Mouse (Mus musculus) cerebellum, adult 11-12 months (tissue): Measurements from ENCODE around the gene Mdm2.

Source experiments
- DNase-seq: peaks from one replicate; pipeline ENCODE4 v3.0.0; 2022

Gene Mdm2

GRCm38 (mm10) chr10:117680868-117681513 lies 29.6 kb downstream of the Mdm2 start:
- DNase-seq: no peak

- DNase-seq: no peak
Measured at GRCm38 (mm10) chr10:117679963-117680473, 30.5 kb downstream of the Mdm2 start.

GRCm38 (mm10) chr10:117679029-117679686 lies 31.4 kb downstream of the Mdm2 start:
- no peak for DNase-seq

- no peak for DNase-seq
Measured at GRCm38 (mm10) chr10:117678357-117678756, 32.2 kb downstream of the Mdm2 start.

GRCm38 (mm10) chr10:117677494-117678236 lies 32.9 kb downstream of the Mdm2 start:
- DNase-seq: peak; percentile 18

GRCm38 (mm10) chr10:117676644-117677313 lies 33.8 kb downstream of the Mdm2 start:
- DNase-seq: peak; percentile 60

- peak; percentile 81 for DNase-seq
Measured at GRCm38 (mm10) chr10:117676036-117676643, 34.4 kb downstream of the Mdm2 start.

GRCm38 (mm10) chr10:117675096-117676035 lies 35.2 kb downstream of the Mdm2 start:
- peak; percentile 90 for DNase-seq

GRCm38 (mm10) chr10:117674359-117675019 lies 36.1 kb downstream of the Mdm2 start:
- DNase-seq: no peak

- DNase-seq: no peak
Measured at GRCm38 (mm10) chr10:117673913-117674312, 36.6 kb downstream of the Mdm2 start.

- DNase-seq: peak; percentile 31
Measured at GRCm38 (mm10) chr10:117672693-117673092, 37.9 kb downstream of the Mdm2 start.

- no peak for DNase-seq
Measured at GRCm38 (mm10) chr10:117671930-117672666, 38.5 kb downstream of the Mdm2 start.

- no peak for DNase-seq
Measured at GRCm38 (mm10) chr10:117671266-117671665, 39.3 kb downstream of the Mdm2 start.

GRCm38 (mm10) chr10:117670791-117671190 lies 39.8 kb downstream of the Mdm2 start:
- DNase-seq: no peak

- DNase-seq: no peak
Measured at GRCm38 (mm10) chr10:117670092-117670491, 40.5 kb downstream of the Mdm2 start.

- DNase-seq: no peak
Measured at GRCm38 (mm10) chr10:117669449-117670090, 41.0 kb downstream of the Mdm2 start.

- no peak for DNase-seq
Measured at GRCm38 (mm10) chr10:117668546-117669300, 41.8 kb downstream of the Mdm2 start.

- no peak for DNase-seq
Measured at GRCm38 (mm10) chr10:117667663-117668507, 42.7 kb downstream of the Mdm2 start.
